Mouse (Mus musculus) lung, postnatal 0 days (tissue): ENCODE measurements around the gene Celf1. TPM values are rescaled to one million over a fixed set of nuclear protein-coding genes. Genes with fewer than 3 reads are reported as not detected.

ENCODE experiments used
- ATAC-seq: fragments of 200-750 bp; cut with Nextera tagmentation; 2 replicates; pipeline ENCODE4 v1.8.0; 2017; ENCODE audit warnings: moderate library complexity
- DNase-seq: peaks from one replicate; pipeline ENCODE4 v3.0.0-alpha.2; 2016; ENCODE audit warnings: low spot score
- H3K27ac ChIP-seq: fragments of 300-500 bp; sonication (generic); 2 replicates; pipeline ENCODE4 v1.5.1; 2014; ENCODE audit warnings: antibody characterized with exemption, mild to moderate bottlenecking, low read length, mixed read lengths
- H3K27me3 ChIP-seq: fragments of 300-500 bp; sonication (generic); replicated peaks from 2 replicates; pipeline ENCODE4 v1.6.1; 2014; ENCODE audit warnings: low read length, mixed read lengths; ENCODE audit not compliant: insufficient read depth
- H3K36me3 ChIP-seq: fragments of 300-500 bp; sonication (generic); 2 replicates; pipeline ENCODE4 v1.6.1; 2014; ENCODE audit warnings: low read length, mixed read lengths; ENCODE audit not compliant: insufficient read depth
- H3K4me1 ChIP-seq: fragments of 300-500 bp; sonication (generic); 2 replicates; pipeline ENCODE4 v1.6.1; 2014; ENCODE audit warnings: antibody characterized with exemption, low read depth, low read length, mixed read lengths; ENCODE audit not compliant: insufficient read depth
- H3K4me2 ChIP-seq: fragments of 300-500 bp; sonication (generic); replicated peaks from 2 replicates; pipeline ENCODE4 v1.6.1; 2014; ENCODE audit warnings: low read depth, mild to moderate bottlenecking, low read length, moderate library complexity, mixed read lengths
- H3K4me3 ChIP-seq: fragments of 300-500 bp; sonication (generic); 2 replicates; pipeline ENCODE4 v1.5.1; 2014; ENCODE audit warnings: low read depth, low read length
- H3K9ac ChIP-seq: fragments of 300-500 bp; sonication (generic); replicated peaks from 2 replicates; pipeline ENCODE4 v1.6.1; 2014; ENCODE audit warnings: low read depth, mild to moderate bottlenecking
- H3K9me3 ChIP-seq: fragments of 300-500 bp; sonication (generic); 2 replicates; pipeline ENCODE4 v1.6.1; 2016; ENCODE audit warnings: low read length, mixed read lengths
- CTCF ChIP-seq: IDR thresholded peaks from 2 replicates; pipeline ENCODE4 v1.5.1; 2016; ENCODE audit warnings: antibody characterized with exemption, mild to moderate bottlenecking
- EP300 ChIP-seq: IDR thresholded peaks from 2 replicates; pipeline ENCODE4 v1.6.1; 2016; ENCODE audit warnings: antibody characterized with exemption, mild to moderate bottlenecking, control low read depth
- WGBS: fragments of 180-500 bp; shearing (Covaris S2); extraction: QIAGEN DNeasy Blood & Tissue Kit; methylation state at CpG from one replicate; pipeline ENCODE4 v1.1.7; 2014; 5-methylcytosine and 5-hydroxymethylcytosine counted together
- polyA plus RNA-seq: library from polyadenylated mRNA; unstranded; fragments of >200 nt; fragmentation: Nextera tagmentation; extraction: Ambion mirVana; gene quantifications from 2 replicates; pipeline ENCODE4 v1.2.1, GENCODE M21; 2015

The Celf1 gene
- polyA plus RNA-seq, 1 experiment from 2014 or later = 35.1 TPM

DNA sequence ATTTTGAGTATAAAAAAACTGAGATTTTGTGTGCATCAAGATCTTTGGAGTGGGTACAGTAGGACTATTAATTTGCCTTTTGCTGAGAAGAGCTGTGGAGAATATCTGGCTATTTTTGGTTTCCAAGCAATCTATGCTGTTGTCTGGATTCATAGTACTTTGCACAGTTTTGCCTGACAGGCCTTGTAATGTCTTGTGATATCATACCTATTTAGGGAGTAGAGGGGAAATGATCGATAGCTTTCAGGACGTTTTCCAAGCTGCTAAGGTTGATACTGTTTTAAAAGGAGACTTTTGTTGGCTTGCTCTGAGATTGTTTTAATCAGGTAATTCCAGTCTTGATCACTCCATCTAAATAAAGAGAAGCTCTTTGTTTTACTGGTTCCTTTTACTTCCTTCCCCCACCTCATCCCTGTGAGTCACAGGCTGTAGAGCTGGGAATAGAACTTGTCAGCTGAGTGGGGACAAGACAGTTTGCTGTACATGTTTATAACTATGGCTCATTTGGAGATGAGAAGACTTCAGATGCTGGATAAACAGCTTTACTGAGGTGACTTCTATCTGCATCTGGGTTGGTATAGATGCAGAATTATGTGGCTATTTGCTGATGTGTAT lies 25.4 kb downstream of the Celf1 start:
- H3K9ac ChIP-seq = no peak overlapping the region
- no peaks in the 10 kb centered on the region for H3K9me3 ChIP-seq
- peaks cover 5% of the 10 kb centered on the region for H3K4me1 ChIP-seq
- H3K27me3 ChIP-seq = no peaks in the 10 kb centered on the region
- no peak overlapping the region for H3K27ac ChIP-seq
- TF ChIP-seq CTCF (no peak), EP300 (no peak)
- DNase-seq (no peak), ATAC-seq (no peak)
- no peaks in the 10 kb centered on the region for H3K36me3 ChIP-seq
- no peak overlapping the region for H3K4me3 ChIP-seq
- no peak overlapping the region for H3K4me2 ChIP-seq
- WGBS = 51% methylated on average over 2 of the region's 2 CpGs

DNA sequence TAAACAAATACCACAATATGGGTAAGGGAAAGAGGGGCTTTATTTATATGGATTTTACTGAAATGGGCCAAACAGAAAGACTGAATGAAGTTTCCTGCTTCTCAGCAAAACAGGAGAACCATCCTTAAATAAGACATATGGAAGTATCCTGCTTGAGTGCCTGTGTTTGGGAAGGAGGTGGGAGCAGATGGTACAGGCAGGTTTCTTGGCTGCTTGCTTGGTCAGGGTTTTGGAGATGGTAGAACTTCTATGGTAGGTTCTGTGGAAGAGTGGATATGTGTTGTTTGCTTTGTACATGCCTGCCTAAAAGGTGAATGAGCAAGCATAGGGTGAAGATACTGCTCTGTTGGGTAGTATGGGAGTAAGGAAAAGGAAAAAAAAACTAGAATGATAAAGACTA lies 30.4 kb downstream of the Celf1 start:
- Histone ChIP-seq H3K4me3 (no peak overlapping the region), H3K27ac (no peak overlapping the region)

DNA sequence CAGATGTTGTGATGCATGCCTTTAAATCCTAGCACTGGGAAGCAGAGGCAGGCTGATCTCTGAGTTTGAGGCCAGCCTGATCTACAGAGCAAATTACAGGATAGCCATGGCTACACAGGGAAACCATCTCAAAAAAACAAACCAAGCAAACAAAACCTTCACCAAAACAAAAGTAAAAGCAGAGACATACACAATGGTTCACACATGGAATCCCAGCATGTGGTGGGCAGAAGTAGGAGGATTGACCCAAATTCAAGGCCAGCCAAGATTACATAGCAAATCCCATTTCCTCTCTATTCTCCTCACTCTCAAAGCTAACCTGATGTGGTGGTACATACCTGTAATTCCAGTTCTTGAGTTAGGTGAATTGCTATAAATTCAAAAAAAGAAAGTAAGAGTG lies 33.9 kb downstream of the Celf1 start:
- Histone ChIP-seq H3K27ac (no peak overlapping the region), H3K4me1 (no peaks in the 10 kb centered on the region)

More for the DNA sequence above, 30.4 kb downstream of the Celf1 start:
- Histone ChIP-seq H3K27me3 (no peaks in the 10 kb centered on the region), H3K4me2 (no peak overlapping the region), H3K36me3 (no peaks in the 10 kb centered on the region), H3K4me1 (no peaks in the 10 kb centered on the region), H3K9me3 (no peaks in the 10 kb centered on the region), H3K9ac (no peak overlapping the region)
- ATAC-seq (no peak), DNase-seq (no peak)
- TF ChIP-seq CTCF (no peak), EP300 (no peak)

DNA sequence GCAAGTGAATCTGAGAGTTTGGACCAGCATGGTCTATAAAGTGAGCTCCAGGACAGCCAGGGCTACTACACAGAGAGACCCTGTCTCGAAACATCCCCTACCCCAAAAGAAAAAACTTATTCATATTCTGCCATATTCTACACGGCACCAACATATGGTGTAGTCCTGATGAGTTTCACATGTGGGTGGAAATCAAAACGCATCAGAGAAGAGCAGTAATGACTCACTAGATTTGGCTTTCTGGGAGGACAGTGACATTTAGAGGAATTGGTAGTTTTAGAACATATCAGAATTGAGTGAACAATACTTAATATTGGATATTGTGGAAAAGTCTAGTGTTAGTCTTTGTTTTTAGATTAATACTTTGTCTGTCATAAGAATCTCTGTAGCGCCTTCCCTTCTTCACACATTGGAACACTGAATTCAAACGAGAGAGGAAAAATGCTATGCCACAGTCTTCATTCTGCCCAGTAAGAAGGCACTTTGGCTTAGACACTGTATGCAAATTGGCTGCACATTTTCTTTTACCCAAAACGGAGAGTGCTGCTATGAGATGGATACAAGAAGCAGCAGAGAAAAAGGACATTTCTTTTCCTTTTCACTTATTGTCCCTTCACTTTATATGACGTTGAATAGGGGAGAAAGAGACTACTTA lies 35.1 kb downstream of the Celf1 start:
- Histone ChIP-seq H3K9ac (no peak overlapping the region), H3K9me3 (no peaks in the 10 kb centered on the region), H3K4me1 (no peaks in the 10 kb centered on the region), H3K27me3 (no peaks in the 10 kb centered on the region), H3K4me3 (no peak overlapping the region), H3K27ac (no peak overlapping the region), H3K4me2 (no peak overlapping the region), H3K36me3 (no peaks in the 10 kb centered on the region)
- WGBS = 83% methylated on average over 7 of the region's 7 CpGs
- ATAC-seq (no peak), DNase-seq (no peak)
- no peak for TF ChIP-seq CTCF
- TF ChIP-seq EP300 = no peak

More for the DNA sequence above, 33.9 kb downstream of the Celf1 start:
- Histone ChIP-seq H3K36me3 (no peaks in the 10 kb centered on the region), H3K9ac (no peak overlapping the region), H3K4me2 (no peak overlapping the region), H3K9me3 (no peaks in the 10 kb centered on the region), H3K27me3 (no peaks in the 10 kb centered on the region), H3K4me3 (no peak overlapping the region)
- ATAC-seq = no peak
- TF ChIP-seq EP300 (no peak), CTCF (no peak)
- no peak for DNase-seq

DNA sequence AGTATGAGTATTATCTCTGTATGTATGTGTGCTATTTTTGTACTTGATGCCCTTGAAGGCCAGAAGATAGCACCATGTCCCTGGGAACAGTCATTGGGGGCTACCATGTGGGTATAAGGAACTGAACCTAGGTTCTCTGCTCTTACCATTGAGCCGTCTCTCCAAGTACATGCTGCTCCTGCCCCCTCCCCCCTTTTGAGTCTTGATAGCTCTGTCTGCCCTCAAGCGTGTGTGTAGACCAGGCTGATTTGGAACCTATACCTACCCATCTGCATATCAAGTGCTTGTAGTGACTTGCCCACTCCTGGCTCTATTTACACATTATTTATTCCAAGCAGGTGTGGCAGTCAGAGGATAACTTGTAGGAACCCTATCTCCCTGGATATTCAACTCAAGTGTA lies 36.4 kb downstream of the Celf1 start:
- no peaks in the 10 kb centered on the region for H3K4me1 ChIP-seq
- ATAC-seq (no peak), DNase-seq (no peak)
- H3K36me3 ChIP-seq = no peaks in the 10 kb centered on the region
- no peak for TF ChIP-seq EP300
- TF ChIP-seq CTCF = no peak
- no peaks in the 10 kb centered on the region for H3K27me3 ChIP-seq
- H3K9ac ChIP-seq = no peak overlapping the region
- H3K4me2 ChIP-seq = no peak overlapping the region
- no peak overlapping the region for H3K27ac ChIP-seq
- no peaks in the 10 kb centered on the region for H3K9me3 ChIP-seq
- 83% methylated on average over 2 of the region's 2 CpGs for WGBS
- no peak overlapping the region for H3K4me3 ChIP-seq

DNA sequence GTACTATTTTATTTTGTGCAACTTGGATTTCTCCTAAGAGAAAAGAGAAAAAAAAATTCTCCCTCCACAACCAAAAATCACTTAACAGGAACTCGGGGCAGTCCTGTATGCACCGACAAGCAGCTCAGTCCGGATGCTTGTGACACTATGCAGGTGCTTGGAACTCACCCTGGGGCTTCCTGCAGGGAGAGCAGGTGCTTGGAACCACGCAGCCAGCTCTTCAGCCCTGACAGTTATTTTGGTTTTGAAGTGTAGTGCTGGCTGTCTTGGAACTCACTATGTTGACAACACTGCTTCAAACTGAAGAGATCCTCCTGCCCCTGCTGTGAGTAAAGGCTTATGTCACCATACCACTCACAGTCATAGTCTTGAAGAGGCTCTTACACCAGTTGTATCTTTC lies 37.1 kb downstream of the Celf1 start:
- Histone ChIP-seq H3K9ac (no peak overlapping the region), H3K4me3 (no peak overlapping the region), H3K36me3 (no peaks in the 10 kb centered on the region), H3K9me3 (no peaks in the 10 kb centered on the region), H3K4me2 (no peak overlapping the region), H3K4me1 (no peaks in the 10 kb centered on the region), H3K27ac (no peak overlapping the region), H3K27me3 (no peaks in the 10 kb centered on the region)
- TF ChIP-seq EP300 (no peak), CTCF (no peak)
- ATAC-seq = no peak
- WGBS = 81% methylated on average over 4 of the region's 4 CpGs
- no peak for DNase-seq
